Mouse (Mus musculus) heart, postnatal 25 days (tissue): Measurements from ENCODE around the gene Cyp2f2. TPM values are rescaled to one million over a fixed set of nuclear protein-coding genes. Genes with fewer than 3 reads are reported as not detected.

Source experiments
- DNase-seq: peaks from one replicate; pipeline ENCODE4 v3.0.0; 2022; ENCODE audit warnings: low spot score
- intact Hi-C: fragments of 180-260 bp; cut with DNase I; formaldehyde crosslinking; loops from one replicate; pipeline ENCODE4 v1.15.1; 2025
- microRNA-seq: library from miRNA; unstranded; fragments of <30 nt; microRNA quantifications from one replicate; pipeline ENCODE4 v1.2.0, GENCODE M21; 2022
- total RNA-seq, 2 experiments: library from RNA; stranded (reverse); gene quantifications; 2 replicates each; pipeline ENCODE4 v1.2.3; 2021

Cyp2f2 gene
- total RNA-seq, 2 experiments from 2014 or later, result 0.34 to 0.45 TPM

DNA sequence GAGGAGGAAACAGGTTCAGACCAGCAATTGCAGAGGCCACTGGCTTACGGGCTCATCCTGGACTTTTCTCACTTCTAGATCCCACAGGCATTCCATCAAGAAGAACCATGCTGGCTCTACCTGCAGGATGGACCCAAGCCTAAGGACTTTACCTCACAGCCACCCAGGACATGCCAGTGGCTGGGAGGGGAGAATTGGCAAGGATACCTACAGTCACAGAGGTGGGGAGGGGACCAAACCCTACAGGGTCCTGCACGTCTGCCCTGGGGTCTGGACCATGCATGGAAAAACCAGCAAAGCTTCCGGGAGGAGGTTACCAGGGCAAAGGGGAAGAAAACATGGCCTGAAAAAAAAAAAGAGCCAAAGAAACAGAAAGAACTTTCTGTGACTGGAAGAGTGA is 51.3 kb downstream of the Cyp2f2 start:
- DNase-seq, result no peak
- intact Hi-C loops, result no loop called here

DNA sequence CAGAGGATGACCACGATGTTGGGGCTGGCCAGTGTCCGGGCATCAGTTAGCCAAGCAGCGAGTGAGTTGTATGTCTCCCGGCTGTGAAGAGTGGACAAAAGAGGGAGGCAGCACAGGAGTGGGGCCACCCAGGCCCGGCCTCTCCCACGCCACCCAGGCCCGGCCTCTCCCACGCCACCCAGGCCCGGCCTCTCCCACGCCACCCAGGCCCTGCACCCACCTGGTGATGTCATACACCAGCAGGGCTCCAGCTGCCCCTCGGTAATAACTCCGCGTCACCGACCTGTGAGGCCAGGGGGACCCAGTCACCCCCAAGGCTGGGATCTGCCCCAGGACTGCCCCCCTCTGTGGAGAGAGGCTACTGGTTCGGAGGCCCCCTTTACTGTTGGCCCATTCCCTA is 54.8 kb downstream of the Cyp2f2 start:
- intact Hi-C loops, result no loop called here
- DNase-seq, result no peak

DNA sequence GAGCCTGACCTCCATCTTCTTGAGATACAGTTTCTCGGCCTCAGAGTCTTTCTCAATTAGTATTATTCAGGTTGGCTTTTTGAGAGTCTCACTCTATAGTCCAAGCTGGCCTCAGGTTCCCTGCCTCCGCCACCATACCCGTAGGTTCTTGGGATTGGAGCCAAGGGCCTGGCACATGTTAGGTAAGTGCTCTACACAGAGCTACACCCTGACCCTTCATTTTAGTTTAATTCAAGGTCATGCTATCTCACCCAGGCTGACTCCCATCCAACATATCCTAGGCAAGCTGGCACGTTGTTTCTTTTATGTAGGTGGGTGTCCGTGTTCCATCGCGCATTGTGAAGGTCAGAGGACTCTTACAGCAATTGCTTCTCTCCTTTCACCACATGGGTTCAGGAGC is 55.2 kb downstream of the Cyp2f2 start:
- intact Hi-C loops, result no loop called here
- DNase-seq, result no peak

DNA sequence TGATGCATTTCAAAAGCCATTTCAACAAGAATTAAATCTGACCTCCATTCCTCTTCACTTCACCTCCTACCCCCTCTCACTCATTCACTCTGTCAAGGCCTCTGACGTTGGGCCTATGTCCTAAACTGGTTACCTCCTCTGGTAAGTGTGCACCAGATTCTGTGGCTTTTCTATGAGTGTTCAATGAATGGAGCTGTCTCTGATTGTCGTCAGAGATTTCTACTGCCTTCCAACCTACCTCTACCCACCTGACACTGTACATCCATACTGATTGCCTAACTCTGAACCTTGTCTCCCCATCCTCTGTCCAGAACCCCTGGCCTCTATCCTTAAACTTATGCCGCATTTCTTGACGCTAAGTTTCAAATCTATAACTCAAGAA is 58.2 kb downstream of the Cyp2f2 start:
- intact Hi-C loops, result no loop called here
- DNase-seq, result no peak

DNA sequence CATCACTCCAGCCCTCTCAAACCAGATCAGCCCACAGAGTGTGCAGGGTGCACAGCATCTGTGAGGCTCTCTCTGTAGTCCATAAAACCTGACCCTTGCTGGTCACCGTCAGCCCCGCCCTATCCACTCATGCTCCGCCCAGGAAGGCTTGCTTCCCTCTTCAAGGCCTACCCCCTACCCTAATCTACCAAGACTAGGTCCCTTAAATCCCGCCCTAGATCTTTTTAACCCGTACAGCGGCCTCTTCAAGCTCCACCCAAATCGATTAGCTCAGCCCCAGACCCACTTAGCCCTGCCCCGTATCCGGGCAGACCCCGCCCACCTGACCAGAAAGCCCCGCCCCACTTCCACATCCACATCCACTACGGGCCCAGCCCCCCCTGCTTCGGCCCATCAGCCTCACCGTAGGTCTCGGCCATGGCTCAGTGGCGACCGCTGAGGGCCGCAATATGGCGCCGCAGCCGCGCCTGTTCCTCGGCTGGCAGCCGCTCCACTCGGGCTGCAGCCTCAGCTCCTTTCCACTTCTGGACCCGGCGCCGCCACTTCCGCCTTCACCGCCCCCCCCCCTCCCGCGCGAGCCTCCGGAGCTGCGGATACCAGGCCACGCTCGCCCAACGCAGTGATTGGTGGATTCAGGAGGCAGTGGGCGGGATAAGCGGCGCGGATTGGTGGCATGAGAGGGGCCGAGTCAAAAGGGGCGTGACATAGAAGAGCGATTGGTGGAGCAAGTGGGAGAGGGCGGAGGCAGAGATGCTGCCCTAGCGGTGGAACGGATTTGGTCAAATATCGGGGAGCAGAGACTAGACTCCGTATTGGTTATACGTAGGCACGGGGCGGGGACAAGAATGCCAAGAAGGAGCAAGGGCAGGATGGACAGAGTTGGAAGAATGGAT is 58.9 kb downstream of the Cyp2f2 start, which contains the start of gene Rab4b:
TSS of gene Rab4b (minus strand) at position 573 of the 893 bp plus-strand sequence.
- intact Hi-C loops, result no loop called here
- peak; percentile 99 for DNase-seq

DNA sequence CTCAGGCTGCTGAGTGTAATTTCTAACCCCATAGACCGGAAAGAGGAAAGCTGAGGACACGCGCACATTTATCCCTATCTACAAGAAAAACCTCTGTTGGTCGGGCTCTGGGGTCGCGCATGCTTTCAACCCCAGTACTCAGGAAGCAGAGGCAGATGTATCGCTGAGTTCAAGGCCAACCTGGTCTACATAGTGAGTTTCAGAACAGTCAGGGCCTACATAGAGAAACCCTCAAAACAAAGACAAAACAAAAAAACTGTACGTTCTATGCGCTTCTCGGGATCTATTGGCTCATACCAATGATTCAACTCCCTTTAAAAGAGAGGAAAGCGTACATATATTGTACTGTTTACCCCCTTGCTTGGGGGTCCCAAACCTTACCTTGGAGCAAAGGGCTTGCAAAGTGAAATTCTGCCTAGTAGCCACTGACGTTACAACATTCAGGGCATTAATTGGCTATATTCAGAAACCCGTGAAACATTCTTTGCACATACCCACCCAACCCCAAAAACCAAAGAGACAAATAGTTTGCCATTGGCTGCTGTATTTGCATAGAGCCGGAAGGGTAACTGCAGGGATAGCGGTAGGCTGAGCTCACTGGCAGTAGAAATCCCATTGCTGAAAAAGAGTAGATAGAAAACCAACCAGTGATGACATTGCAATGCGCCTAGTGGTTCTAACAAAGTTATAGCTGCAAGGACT is 59.7 kb downstream of the Cyp2f2 start:
- DNase-seq, result no peak
- intact Hi-C loops, result no loop called here

DNA sequence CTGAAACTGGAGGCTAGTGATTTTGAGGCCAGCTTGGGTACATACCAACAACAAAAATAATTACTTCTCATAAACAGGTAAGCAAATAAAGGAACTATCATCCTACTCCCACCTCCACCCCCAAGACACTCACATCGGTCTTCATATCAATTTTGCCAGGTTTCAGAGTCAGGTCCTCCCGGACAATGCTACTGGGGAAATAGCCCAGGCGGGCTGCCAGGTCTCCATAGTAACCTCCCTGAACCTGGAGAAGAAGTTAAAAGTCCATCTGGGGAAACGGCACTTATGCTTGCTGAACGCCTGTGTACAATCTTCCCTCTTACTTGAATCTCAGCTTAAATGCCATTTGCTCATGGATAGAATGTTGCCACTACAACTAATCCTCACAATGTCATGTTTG is 60.3 kb downstream of the Cyp2f2 start:
- DNase-seq, result peak; percentile 50
- intact Hi-C loops, result no loop called here

DNA sequence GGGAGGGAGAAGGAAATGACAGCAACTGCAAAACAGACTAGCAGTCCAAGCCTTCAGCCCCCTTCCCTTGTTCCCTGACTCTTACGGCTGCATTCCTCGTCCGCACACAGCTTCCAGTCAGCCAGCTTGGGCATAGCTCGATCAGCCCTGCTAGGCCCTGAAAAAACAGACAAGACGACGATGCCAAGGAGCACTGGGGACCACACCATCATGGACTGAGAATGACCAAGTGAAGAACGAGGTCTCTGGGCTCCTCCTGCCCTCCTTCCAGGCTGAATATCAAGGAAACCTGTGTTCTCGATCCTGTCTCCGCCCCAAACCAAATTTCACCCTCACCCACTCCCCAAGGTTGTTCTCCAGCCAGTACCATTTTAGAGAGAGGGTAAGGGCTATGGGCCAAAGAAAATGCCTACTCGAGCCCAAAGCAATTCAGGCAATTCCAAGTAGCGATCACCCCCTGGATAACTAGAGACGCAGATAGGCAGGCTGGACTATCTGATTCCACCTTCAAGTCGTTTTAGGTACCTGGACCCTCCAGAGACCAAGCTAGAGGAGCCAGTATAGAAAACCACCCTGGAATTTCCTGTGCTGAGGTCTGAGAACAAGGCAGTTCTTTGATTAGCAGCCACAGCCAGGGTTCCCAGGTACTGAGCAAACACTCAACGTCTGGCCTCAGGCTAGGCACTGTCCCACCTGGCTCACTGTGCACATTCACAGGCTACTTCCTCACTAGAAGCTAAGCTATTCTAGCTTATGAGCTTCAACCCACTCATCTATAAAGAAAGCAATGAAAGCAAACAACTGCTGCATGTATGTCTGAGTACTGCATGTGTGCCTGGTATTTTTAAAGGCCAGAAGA is 61.4 kb downstream of the Cyp2f2 start, which contains the start of the genes Gm21983 and Mia:
TSS of gene Gm21983 (minus strand) at position 250 of the 859 bp plus-strand sequence.
TSS of gene Mia (minus strand) at position 321 of the 859 bp plus-strand sequence.
- intact Hi-C loops, result no loop called here
- DNase-seq, result no peak

DNA sequence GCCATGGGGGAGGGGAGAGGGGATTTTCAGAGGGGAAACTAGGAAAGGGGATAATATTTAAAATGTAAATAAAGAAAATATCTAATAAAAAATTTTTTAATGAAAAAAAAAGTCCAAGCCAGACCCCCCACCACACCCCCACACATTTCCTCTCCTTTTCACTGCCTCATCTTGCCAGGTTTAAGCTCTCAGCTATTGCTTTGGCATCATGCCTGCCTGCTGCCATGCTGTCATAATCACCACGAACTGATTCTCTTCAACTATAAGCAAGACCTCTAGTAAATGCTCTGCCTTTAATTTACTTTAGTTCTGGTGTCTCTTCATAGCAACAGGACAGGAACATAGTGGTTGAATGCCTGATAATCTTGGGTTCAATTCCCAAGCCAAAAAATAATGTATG is 62.8 kb downstream of the Cyp2f2 start:
- intact Hi-C loops, result no loop called here
- no peak for DNase-seq

Small RNA genes within 50 kb of the gene (microRNA-seq; reads per million reads assigned to microRNA genes)
- gene Mir3101, result not detected

Other genes starting within 250 kb of the Cyp2f2 start
- not detected for gene Cyp2a22, start 180.5 kb upstream of the Cyp2f2 start, total RNA-seq
- gene Cyp2a12, start 90.8 kb upstream of the Cyp2f2 start, total RNA-seq, result not detected
- not detected for gene Cyp2t4, start 33.8 kb downstream of the Cyp2f2 start, total RNA-seq
- 10 to 100 TPM; 60.6 to 61.7 TPM for gene Egln2, start 46.9 kb downstream of the Cyp2f2 start, total RNA-seq
- 10 to 100 TPM; 12.0 to 13.7 TPM for gene Rab4b, start 59.0 kb downstream of the Cyp2f2 start, total RNA-seq
- not detected for gene Gm21983, start 61.2 kb downstream of the Cyp2f2 start, total RNA-seq
- not detected for gene Mia, start 61.2 kb downstream of the Cyp2f2 start, total RNA-seq
- 10 to 100 TPM; 13.9 to 15.8 TPM for gene BC024978, start 75.9 kb downstream of the Cyp2f2 start, total RNA-seq
- gene Snrpa, start 76.4 kb downstream of the Cyp2f2 start, total RNA-seq, result 10 to 100 TPM; 40.0 to 42.5 TPM
- gene Itpkc, start 108.8 kb downstream of the Cyp2f2 start, total RNA-seq, result 1 to 10 TPM; 4.4 to 4.7 TPM
- 1 to 10 TPM; 7.3 to 8.1 TPM for gene Coq8b, start 113.1 kb downstream of the Cyp2f2 start, total RNA-seq
- 1 to 10 TPM; 4.5 to 5.3 TPM for gene Numbl, start 138.5 kb downstream of the Cyp2f2 start, total RNA-seq
- 100 to 1,000 TPM; 210 to 247 TPM for gene Ltbp4, start 217.8 kb downstream of the Cyp2f2 start, total RNA-seq
- gene Shkbp1, start 236.1 kb downstream of the Cyp2f2 start, total RNA-seq, result 1 to 10 TPM; 6.4 to 8.2 TPM
- not detected for gene Gm20479, start 237.5 kb downstream of the Cyp2f2 start, total RNA-seq